Mouse (Mus musculus) intestine, postnatal 0 days (tissue): ENCODE results near the gene Cldn18. TPM values are rescaled to one million over a fixed set of nuclear protein-coding genes. Genes with fewer than 3 reads are reported as not detected.

Source experiments
- ATAC-seq: fragments of 200-750 bp; cut with Nextera tagmentation; 2 replicates; pipeline ENCODE4 v1.8.0; 2017; ENCODE audit warnings: mild to moderate bottlenecking, moderate TSS enrichment, moderate library complexity
- H3K27ac ChIP-seq: fragments of 300-500 bp; sonication (generic); 2 replicates; pipeline ENCODE4 v1.5.1; 2014; ENCODE audit warnings: mild to moderate bottlenecking, low read depth, low read length, moderate library complexity
- H3K27me3 ChIP-seq: fragments of 300-500 bp; sonication (generic); replicated peaks from 2 replicates; pipeline ENCODE4 v1.6.1; 2014; ENCODE audit warnings: low read length, mixed read lengths; ENCODE audit not compliant: control insufficient read depth, insufficient read depth
- H3K36me3 ChIP-seq: fragments of 300-500 bp; sonication (generic); 2 replicates; pipeline ENCODE4 v1.6.1; 2014; ENCODE audit warnings: mild to moderate bottlenecking, moderate library complexity; ENCODE audit not compliant: control insufficient read depth, insufficient read depth
- H3K4me1 ChIP-seq: fragments of 300-500 bp; sonication (generic); replicated peaks from 2 replicates; pipeline ENCODE4 v1.6.1; 2014; ENCODE audit warnings: antibody characterized with exemption, low read length, mixed read lengths; ENCODE audit not compliant: control insufficient read depth, insufficient read depth
- H3K4me2 ChIP-seq: fragments of 300-500 bp; sonication (generic); replicated peaks from 2 replicates; pipeline ENCODE4 v1.6.1; 2014; ENCODE audit warnings: low read depth, mild to moderate bottlenecking, moderate library complexity
- H3K4me3 ChIP-seq: fragments of 300-500 bp; sonication (generic); 2 replicates; pipeline ENCODE4 v1.5.1; 2014; ENCODE audit warnings: low read depth, low read length
- H3K9ac ChIP-seq: fragments of 300-500 bp; sonication (generic); 2 replicates; pipeline ENCODE4 v1.6.1; 2014; ENCODE audit warnings: mild to moderate bottlenecking, low read depth, low read length
- H3K9me3 ChIP-seq: fragments of 300-500 bp; sonication (generic); 2 replicates; pipeline ENCODE4 v1.6.1; 2016; ENCODE audit warnings: mixed run types; ENCODE audit not compliant: control insufficient read depth
- CTCF ChIP-seq: sonication (generic); IDR thresholded peaks from 2 replicates; pipeline ENCODE4 v1.5.1; 2016; ENCODE audit warnings: low read depth, mild to moderate bottlenecking, control low read depth, antibody characterized with exemption, moderate library complexity
- WGBS: fragments of 180-500 bp; shearing (Covaris S2); extraction: QIAGEN DNeasy Blood & Tissue Kit; methylation state at CpG from one replicate; pipeline ENCODE4 v1.1.7; 2014; 5-methylcytosine and 5-hydroxymethylcytosine counted together
- polyA plus RNA-seq: library from polyadenylated mRNA; unstranded; fragments of >200 nt; fragmentation: Nextera tagmentation; extraction: Ambion mirVana; gene quantifications from 2 replicates; pipeline ENCODE4 v1.2.1, GENCODE M21; 2015

The Cldn18 gene
- polyA plus RNA-seq, 1 experiment from 2014 or later = 1.8 TPM

DNA sequence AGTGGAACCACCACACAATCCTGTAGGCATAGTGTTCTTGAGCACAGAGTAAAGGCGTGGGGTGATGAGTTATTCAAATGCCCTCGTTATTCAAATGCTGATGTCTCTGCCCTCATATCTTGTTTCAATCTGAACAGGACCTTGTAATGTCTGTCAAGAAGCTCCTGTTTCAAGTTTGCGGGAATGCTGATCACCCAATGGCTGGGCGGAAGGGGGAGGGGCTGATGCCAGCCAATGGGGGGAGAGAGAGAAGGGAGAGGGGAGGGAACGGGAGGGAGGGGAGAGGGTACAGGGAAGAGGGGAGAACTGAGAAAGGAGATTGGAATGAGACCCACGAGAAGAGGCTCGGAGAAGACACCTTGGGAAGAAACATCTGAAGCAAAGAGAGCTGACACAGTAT, 22.1 kb downstream of the Cldn18 start:
- no peak for ATAC-seq
- WGBS = 63% methylated on average over 7 of the region's 7 CpGs
- Histone ChIP-seq H3K27me3 (no peaks in the 10 kb centered on the region), H3K9ac (no peak overlapping the region), H3K9me3 (no peaks in the 10 kb centered on the region), H3K4me3 (no peak overlapping the region), H3K4me2 (no peak overlapping the region), H3K27ac (no peak overlapping the region), H3K36me3 (no peaks in the 10 kb centered on the region), H3K4me1 (no peaks in the 10 kb centered on the region)
- TF ChIP-seq CTCF = no peak

- no peak for ATAC-seq
- 77% methylated on average over 7 of the region's 7 CpGs for WGBS
Observed at GRCm38 (mm10) chr9:99690386-99690785, 26.7 kb downstream of the Cldn18 start.

DNA sequence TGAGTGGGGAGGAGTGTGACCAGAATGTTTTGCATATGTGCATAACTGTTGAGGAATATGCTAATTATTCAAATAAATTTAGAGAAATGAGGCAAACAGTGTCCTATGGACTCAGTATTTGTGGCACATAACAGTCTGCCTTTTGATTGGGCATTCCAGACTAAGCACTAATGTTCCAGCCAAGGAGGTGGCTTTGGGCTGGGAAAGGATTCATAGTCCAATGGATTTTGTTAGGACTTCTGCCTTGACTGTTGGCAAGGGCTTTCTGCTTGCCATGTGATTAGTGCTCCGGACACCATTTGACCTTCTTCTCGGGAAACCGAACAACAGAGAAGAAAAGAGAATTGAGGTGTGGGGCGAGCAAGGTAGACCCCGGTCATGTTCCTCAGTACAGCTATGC, 27.3 kb downstream of the Cldn18 start:
- no peaks in the 10 kb centered on the region for H3K27me3 ChIP-seq
- no peaks in the 10 kb centered on the region for H3K36me3 ChIP-seq
- H3K4me3 ChIP-seq = no peak overlapping the region
- no peak overlapping the region for H3K27ac ChIP-seq
- WGBS = 91% methylated on average over 5 of the region's 5 CpGs
- no peak overlapping the region for H3K9ac ChIP-seq
- no peak overlapping the region for H3K4me2 ChIP-seq
- no peak for ATAC-seq
- no peak for TF ChIP-seq CTCF
- no peaks in the 10 kb centered on the region for H3K9me3 ChIP-seq
- H3K4me1 ChIP-seq = no peaks in the 10 kb centered on the region

More at GRCm38 (mm10) chr9:99690386-99690785, 26.7 kb downstream of the Cldn18 start:
- H3K36me3 ChIP-seq = no peaks in the 10 kb centered on the region
- no peak overlapping the region for H3K27ac ChIP-seq
- no peak overlapping the region for H3K4me3 ChIP-seq
- H3K9me3 ChIP-seq = no peaks in the 10 kb centered on the region
- no peaks in the 10 kb centered on the region for H3K27me3 ChIP-seq
- no peak overlapping the region for H3K4me2 ChIP-seq
- TF ChIP-seq CTCF = no peak
- no peak overlapping the region for H3K9ac ChIP-seq
- H3K4me1 ChIP-seq = no peaks in the 10 kb centered on the region

DNA sequence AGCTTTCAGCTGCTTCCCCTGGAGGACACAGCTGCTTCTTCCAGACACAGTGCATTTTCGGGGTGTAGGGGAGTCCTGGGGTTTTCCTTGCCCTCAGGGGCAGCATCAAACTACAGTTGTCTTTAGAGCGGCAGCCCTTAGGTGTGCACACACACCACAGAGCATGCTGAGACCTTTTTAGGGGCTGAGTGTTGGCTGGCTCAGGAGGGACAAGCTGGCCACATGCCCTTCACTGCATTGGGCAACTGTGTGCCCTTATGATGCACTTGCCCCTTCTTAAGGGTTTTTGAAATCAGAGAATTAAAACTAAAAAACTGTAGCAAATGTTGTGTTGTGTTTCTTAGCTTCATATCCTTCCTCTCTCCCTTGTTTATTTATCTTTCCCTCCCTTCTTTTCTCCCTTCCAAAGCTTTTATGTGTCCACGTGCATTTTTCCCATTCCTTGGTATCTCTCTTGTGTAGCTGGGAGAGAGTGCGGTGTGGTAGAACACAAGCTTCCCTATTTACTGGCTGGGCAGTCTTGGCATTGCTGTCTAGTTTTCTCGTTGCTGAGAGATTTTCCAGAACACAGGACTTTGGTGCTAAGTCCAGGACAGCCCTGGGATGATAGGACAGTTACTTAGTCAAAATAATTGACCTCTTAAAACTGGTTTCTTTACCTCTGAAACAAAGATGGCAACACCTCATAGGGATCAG, 31.4 kb downstream of the Cldn18 start:
- no peaks in the 10 kb centered on the region for H3K9me3 ChIP-seq
- ATAC-seq = no peak
- H3K4me3 ChIP-seq = no peak overlapping the region
- no peaks in the 10 kb centered on the region for H3K27me3 ChIP-seq
- no peaks in the 10 kb centered on the region for H3K36me3 ChIP-seq
- 66% methylated on average over 5 of the region's 5 CpGs for WGBS
- H3K4me1 ChIP-seq = no peaks in the 10 kb centered on the region
- no peak overlapping the region for H3K27ac ChIP-seq
- H3K9ac ChIP-seq = no peak overlapping the region
- no peak for TF ChIP-seq CTCF
- no peak overlapping the region for H3K4me2 ChIP-seq

DNA sequence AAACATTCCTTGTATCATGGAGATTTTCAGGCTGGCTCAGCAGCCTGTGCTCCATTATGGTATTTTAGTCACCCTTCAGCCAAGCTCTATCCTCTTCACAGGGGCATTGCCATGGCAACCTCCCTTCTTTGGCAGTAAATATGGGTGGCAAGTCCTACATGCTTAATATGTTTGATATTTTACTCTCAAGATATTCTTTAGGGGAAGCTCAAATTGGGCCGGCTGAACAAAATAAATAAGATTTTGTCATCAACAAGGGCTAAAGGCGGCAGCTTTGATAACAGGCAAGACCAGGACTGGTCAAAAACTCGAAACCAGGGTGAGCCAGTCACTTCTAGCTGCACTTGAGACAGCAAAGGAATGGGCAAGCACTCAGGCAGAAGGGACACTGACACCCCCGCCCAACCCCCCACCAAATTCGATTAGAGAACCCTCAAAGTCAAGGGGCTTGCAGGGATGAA, 32.0 kb downstream of the Cldn18 start:
- no peak overlapping the region for H3K4me3 ChIP-seq
- ATAC-seq = no peak
- no peak overlapping the region for H3K27ac ChIP-seq
- no peaks in the 10 kb centered on the region for H3K36me3 ChIP-seq
- H3K27me3 ChIP-seq = no peaks in the 10 kb centered on the region
- WGBS = 56% methylated on average over 5 of the region's 5 CpGs
- no peaks in the 10 kb centered on the region for H3K9me3 ChIP-seq
- H3K4me1 ChIP-seq = no peaks in the 10 kb centered on the region
- no peak overlapping the region for H3K9ac ChIP-seq
- no peak for TF ChIP-seq CTCF
- no peak overlapping the region for H3K4me2 ChIP-seq

- Histone ChIP-seq H3K9me3 (no peaks in the 10 kb centered on the region), H3K27ac (no peak overlapping the region), H3K9ac (no peak overlapping the region), H3K36me3 (no peaks in the 10 kb centered on the region), H3K4me3 (no peak overlapping the region), H3K27me3 (no peaks in the 10 kb centered on the region), H3K4me2 (no peak overlapping the region), H3K4me1 (no peaks in the 10 kb centered on the region)
- no peak for TF ChIP-seq CTCF
- no peak for ATAC-seq
- 84% methylated on average over 21 of the region's 21 CpGs for WGBS
Observed at GRCm38 (mm10) chr9:99681980-99682570, 35.0 kb downstream of the Cldn18 start.
